Mouse (Mus musculus) left cerebral cortex, adult 11 months (tissue): ENCODE results near the gene B4galt5.

ENCODE experiments used
- DNase-seq: peaks from one replicate; pipeline ENCODE4 v3.0.0; 2022; ENCODE audit warnings: low spot score

The B4galt5 gene

DNA sequence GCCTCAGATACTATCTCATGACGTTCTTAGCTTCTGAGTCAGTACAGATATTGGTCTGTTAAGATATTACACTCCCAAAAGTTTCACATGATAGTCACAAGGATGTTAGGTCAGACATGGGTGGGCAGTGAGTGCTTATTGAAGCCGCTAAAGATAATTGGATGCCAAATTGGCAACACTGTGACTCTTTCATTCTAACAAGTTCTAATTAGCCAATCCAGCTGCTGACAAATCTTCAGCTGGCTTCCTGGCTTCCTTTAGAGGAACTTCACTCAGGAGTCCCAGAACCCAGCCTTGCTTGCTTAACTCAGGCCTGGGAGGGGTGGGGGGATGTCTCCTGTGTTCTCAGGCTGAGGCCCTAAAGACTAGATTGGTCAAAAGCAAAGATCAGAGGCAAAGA, 9.5 kb upstream of the B4galt5 start:
- no peak for DNase-seq

DNA sequence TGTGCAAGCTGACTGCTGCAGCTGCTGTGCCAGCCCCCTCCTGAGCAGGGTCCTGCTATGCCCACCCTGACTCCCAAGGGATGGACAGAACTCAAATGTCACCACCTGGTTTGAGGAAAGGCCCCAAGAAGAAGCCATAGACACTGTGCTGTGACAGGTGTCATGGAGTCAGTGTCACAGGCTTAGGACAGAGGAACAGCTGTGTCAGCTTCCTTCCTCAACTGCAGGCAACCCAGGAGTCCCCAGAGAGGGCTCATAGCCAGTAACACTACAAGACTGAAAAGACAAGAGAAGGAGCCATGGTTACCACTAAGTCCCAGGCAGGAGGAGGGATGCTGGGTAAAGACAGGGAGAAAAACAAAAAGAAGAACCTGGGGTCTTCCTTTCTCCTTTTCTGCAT, 7.9 kb upstream of the B4galt5 start:
- DNase-seq, result no peak

- no peak for DNase-seq
Measured at GRCm38 (mm10) chr2:167354611-167355165, 5.7 kb upstream of the B4galt5 start.

DNA sequence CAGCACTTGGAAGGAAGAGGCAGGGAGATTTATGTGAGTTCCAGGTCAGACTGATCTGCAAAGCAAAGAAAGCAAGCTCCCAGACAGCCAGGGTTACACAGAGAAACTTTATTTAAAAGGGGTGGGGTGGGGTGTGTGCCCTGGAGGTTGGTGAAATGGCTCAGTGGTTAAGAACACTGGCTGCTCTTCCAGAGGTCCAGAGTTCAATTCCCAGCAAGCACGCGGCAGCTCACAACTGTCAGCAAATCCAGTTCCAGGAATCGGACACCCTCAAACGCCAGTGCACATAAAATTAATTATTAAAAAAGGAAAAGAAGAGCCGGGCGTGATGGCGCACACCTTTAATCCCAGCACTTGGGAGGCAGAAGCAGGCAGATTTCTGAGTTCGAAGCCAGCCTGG, 5.1 kb upstream of the B4galt5 start:
- no peak for DNase-seq

DNA sequence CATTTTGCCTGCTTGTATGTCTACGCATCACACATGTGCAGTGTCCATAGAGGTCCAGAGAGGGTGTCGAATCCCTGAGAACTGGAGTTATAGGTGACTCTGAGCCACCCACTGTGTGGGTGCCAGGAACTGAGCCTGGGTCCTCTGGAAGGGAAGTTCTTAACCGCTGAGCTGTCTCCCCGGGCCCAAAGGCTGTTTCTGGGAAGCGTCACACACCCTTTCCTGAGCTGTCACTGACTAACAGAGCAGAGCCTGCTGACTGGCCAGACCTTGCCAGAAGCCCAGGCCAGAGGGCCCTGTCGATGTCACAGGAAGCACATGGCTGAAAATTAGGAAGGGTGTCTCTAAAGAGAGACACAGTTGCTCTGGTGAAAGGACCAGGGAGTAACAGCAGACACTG, 3.5 kb upstream of the B4galt5 start:
- no peak for DNase-seq

DNA sequence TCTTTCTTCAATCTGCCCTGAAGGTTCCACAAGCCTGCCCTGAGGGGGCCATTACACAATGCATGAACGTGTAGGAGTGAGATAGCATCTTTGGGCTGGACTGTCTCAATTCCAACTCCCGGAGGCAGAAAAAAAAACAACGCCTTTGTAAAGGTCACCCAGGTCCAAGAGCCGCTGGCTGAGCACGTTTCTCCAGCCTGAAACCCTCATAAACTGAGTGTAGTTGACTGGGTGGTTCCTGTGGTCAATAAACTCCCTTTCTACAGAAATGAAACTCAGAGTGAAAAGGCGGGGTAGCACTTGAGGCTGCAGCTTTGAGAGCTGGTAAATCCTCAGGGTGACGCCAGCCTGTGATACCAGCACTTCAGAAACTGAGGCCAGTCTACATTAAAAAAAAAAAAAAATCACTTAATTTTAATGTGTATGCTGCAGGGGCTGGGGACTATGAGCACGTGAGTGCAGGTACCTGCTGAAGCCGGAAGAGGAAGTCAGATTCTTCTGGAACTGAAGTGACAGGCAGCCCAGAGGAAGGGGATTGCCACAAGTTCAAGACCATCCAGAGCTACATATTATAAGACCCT, 2.5 kb upstream of the B4galt5 start:
- no peak for DNase-seq

DNA sequence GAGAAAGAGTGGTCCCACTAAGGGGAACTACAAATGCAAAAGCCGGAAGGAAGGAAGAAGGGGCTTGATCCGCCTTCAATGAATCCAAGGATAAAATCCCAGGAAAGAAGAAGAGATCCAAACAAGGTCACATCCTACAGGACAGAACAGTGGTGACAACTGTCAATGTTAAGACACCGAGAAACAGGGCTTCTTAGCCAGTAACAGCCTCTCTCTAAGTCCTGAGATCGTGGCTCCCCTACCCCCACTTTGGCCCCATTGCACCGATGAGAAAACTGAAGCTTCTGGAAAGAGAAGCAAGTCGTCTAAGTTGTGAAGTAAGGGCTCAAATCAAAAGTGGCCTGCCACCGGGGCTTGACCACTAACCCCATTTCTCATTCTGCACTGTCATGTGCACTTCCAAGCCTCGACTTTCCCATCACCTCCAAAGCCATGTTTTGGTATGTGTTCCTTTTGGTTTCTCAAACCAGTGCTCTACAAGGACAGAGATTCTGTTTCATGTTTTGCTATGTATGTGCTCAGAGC, 1.2 kb upstream of the B4galt5 start:
- DNase-seq, result no peak

- peak; percentile 90 for DNase-seq
Measured at GRCm38 (mm10) chr2:167349283-167349936, 427 bp upstream of the B4galt5 start.

GRCm38 (mm10) chr2:167347991-167348375, 1.0 kb downstream of the B4galt5 start:
- DNase-seq, result no peak

GRCm38 (mm10) chr2:167347361-167347760, 1.6 kb downstream of the B4galt5 start:
- DNase-seq, result no peak

DNA sequence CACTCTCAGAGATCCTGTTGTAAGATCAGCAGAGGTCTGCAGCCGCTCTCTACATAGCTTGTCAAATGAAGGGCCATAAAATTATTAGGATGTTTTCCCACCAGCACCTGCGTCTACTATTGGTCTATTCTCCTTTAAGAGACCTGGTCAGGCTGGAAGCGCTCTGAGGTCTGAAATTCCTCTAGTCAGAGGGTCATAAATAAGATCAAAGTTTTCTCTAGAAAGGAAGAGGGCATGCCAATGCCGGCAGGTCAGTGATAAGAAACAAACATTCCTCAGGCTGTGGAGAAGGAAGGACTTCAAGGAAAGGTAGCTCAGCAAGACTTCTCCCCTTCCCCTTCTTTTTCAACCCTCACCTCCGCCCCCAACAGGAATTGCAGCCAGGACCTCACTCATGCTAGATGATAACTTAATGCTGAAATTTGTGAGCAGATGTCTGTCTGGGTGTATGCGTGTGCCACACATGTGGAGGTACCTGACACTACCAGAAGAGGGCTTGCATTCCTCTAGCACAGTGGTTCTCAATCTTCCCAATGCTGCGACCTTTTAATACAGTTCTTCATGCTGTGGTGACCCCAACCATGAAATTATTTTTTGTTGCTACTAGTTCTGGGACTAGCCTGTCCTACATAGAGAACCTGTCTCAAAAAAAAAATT, 3.3 kb downstream of the B4galt5 start:
- no peak for DNase-seq

GRCm38 (mm10) chr2:167344871-167345507, 4.0 kb downstream of the B4galt5 start:
- no peak for DNase-seq

DNA sequence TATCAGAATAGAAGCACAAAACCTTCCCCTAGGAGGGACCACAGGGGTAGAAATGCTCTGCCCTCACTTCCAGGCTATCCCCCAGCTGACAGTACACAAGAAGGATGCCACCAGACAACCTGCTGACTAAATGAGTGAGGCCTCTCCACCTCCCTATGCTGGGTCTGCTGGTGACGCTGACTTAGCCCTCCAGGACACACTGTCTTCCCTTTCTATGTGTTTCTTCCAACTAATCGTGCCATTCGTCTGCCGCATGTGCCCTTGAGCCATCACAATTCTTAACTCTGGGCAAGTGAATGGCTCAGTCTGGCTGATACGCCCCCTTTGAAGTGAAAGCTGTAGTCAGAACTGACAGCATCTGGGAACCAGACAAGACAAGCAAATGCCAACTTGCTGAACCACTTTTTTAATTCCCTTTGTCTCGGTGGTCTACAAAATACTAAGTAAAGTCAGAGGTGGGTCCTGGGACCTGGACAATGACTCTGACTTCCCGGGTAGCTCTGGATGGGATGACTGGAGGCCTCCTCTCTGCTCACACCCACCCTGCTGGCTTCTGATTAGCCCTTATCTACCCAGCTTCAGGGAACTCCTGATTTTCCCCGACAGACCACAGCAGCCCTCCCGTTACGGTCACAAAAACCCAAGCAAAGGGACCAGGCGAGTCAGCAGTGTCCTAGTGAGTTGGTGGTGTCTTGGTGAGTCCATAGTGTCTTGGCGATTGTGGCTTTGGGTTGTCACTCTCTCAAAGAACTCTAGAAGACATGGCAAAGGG, 5.4 kb downstream of the B4galt5 start:
- no peak for DNase-seq

DNA sequence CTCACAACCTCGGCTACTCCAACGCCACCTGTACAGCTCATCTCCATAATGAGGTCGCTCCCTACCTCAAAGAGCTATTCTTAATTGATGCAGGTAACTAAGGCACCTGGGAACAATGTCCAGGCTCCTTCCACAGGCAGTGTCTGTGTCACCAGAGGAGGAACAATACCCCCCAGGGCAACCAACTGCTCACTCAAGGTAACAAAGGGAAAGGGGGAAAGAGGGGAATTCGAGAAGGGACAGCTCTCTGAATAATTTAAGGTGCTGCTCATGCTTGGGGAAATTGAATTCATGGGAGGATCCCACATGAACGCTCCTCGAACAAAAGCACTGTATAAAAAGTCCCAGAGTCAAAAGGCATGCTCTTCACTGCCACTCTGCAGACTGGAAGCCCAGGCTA, 6.1 kb downstream of the B4galt5 start:
- no peak for DNase-seq

GRCm38 (mm10) chr2:167337580-167337979, 11.4 kb downstream of the B4galt5 start:
- no peak for DNase-seq

- no peak for DNase-seq
Measured at GRCm38 (mm10) chr2:167337214-167337512, 11.8 kb downstream of the B4galt5 start.

GRCm38 (mm10) chr2:167336384-167337213, 12.4 kb downstream of the B4galt5 start:
- DNase-seq, result no peak

DNA sequence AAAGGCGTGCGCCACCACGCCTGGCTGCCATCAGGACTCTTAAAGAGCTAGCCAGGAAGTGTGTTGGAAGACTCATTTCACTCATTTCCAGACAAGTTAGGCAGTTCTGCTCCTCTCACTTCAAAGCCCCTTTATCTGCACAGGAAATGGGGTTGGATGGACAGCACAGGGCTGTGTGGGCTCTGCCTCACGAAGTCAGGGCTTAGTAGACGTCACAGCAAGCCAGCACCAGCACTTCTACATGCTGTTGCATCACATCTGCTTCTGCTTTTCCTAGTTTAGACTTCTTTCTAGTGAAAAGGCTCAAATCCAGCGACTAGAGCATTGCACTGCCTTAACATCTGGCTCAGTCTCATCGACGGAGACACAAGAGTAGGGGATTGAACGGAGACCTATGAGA, 13.9 kb downstream of the B4galt5 start:
- no peak for DNase-seq

DNA sequence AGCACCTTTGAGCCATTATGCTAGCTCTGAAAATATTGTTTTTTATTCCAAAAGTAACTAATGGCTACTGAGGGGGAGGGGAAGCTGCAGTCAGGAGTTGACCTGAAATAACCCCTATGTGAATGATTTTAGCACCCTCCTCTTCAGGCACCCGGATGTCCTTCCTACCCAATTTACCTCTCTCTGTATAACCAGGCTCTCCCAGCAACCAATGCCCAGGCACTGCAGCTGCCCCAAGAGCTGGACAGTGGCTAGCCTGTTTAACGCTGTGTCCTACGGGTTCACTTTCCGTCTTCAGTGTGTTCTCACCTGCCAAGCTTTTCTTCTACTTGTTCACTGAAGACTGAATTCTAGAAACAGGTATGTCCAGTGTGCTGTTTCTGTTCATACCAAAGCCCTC, 14.7 kb downstream of the B4galt5 start:
- DNase-seq, result no peak

GRCm38 (mm10) chr2:167333450-167333849, 15.5 kb downstream of the B4galt5 start:
- DNase-seq, result no peak

DNA sequence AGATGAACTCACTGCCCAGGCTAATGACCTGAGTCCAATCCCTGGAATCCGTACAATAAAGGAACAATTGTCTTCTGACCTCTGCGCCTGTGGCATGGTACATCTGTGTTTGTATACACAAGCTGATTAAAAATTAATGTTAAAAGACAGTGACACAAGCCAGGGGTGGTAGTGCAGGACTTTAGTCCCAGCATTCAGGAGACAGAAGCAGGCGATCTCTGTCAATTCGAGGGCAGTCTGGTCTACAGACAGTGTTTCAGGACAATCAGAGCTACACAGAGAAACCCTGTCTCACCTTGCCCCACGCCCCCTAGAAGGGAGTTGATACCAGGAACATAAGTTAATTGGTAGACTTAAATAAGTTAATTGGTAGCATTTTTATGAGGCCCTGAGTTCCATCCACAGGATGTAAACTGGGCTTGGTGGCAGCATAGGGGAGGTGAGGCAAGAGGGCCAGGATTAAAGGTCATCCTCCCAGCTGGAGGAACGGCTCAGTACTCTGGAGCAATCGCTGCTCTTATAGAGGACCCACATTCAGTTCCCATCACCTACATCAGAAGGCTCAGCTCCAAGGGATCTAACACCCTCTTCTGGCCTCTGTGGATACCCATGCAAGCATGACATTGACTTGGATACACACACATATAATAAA, 16.5 kb downstream of the B4galt5 start:
- no peak for DNase-seq
